Mouse (Mus musculus) testis, adult 10 weeks (tissue): ENCODE results near the gene Gm12253. TPM values are rescaled to one million over a fixed set of nuclear protein-coding genes. Genes with fewer than 3 reads are reported as not detected.

ENCODE experiments used
- polyA plus RNA-seq: library from polyadenylated mRNA; stranded (reverse); fragments of 350-450 nt; fragmentation: Illumina TruSeq; extraction: RNeasy Lipid Tissue Mini Kit (QIAGEN cat#74804); gene quantifications from one replicate; pipeline ENCODE4 v1.2.3, GENCODE M21; 2014; ENCODE audit warnings: low read depth, low replicate concordance

Gm12253 gene
- polyA plus RNA-seq: not detected

GRCm38 (mm10) chr11:58432259-58432658 is at the start of gene Gm12253:
TSS of gene Gm12253 (plus strand) at chr11:58432559.

GRCm38 (mm10) chr11:58420815-58421214 is 11.5 kb upstream of the Gm12253 start, which contains the start of gene 1810065E05Rik:
TSS of gene 1810065E05Rik (plus strand) at chr11:58421111.

GRCm38 (mm10) chr11:58452759-58453158 is 20.4 kb downstream of the Gm12253 start, which contains the start of gene Lypd9:
TSS of gene Lypd9 (minus strand) at chr11:58452923.

GRCm38 (mm10) chr11:58462170-58462569 is 29.8 kb downstream of the Gm12253 start, which contains the start of gene Olfr30:
TSS of gene Olfr30 (minus strand) at chr11:58462270.

Other genes starting within 250 kb of the Gm12253 start
- gene Igtp, start 233.0 kb upstream of the Gm12253 start, polyA plus RNA-seq: 1.3 TPM
- 1.9 TPM for gene Irgm2, start 232.9 kb upstream of the Gm12253 start, polyA plus RNA-seq
- gene 4930438A08Rik, start 157.8 kb upstream of the Gm12253 start, polyA plus RNA-seq: 0.41 TPM
- 0.83 TPM for gene Zfp692, start 125.5 kb upstream of the Gm12253 start, polyA plus RNA-seq
- gene Zfp672, start 102.2 kb upstream of the Gm12253 start, polyA plus RNA-seq: 116 TPM
- 0.55 TPM for gene Sh3bp5l, start 101.8 kb upstream of the Gm12253 start, polyA plus RNA-seq
- gene Lypd8, start 53.5 kb upstream of the Gm12253 start, polyA plus RNA-seq: 1.3 TPM
- gene 1810065E05Rik, start 11.4 kb upstream of the Gm12253 start, polyA plus RNA-seq: 1.8 TPM
- 125 TPM for gene Lypd9, start 20.4 kb downstream of the Gm12253 start, polyA plus RNA-seq
- gene Olfr30, start 29.7 kb downstream of the Gm12253 start, polyA plus RNA-seq: not detected
- not detected for gene Olfr332, start 60.0 kb downstream of the Gm12253 start, polyA plus RNA-seq
- gene Olfr331, start 70.0 kb downstream of the Gm12253 start, polyA plus RNA-seq: not detected
- 0.50 TPM for gene Olfr330, start 102.3 kb downstream of the Gm12253 start, polyA plus RNA-seq
- 0.53 TPM for gene Olfr329-ps, start 113.9 kb downstream of the Gm12253 start, polyA plus RNA-seq
- not detected for gene Olfr328, start 123.1 kb downstream of the Gm12253 start, polyA plus RNA-seq
- gene Olfr224, start 138.0 kb downstream of the Gm12253 start, polyA plus RNA-seq: not detected
- gene Olfr325, start 145.2 kb downstream of the Gm12253 start, polyA plus RNA-seq: 0.21 TPM
- gene Olfr324, start 162.6 kb downstream of the Gm12253 start, polyA plus RNA-seq: not detected
- gene 2210407C18Rik, start 183.5 kb downstream of the Gm12253 start, polyA plus RNA-seq: 0.35 TPM
- gene Olfr323, start 197.9 kb downstream of the Gm12253 start, polyA plus RNA-seq: 0.49 TPM
- not detected for gene Trim58, start 207.9 kb downstream of the Gm12253 start, polyA plus RNA-seq
- gene Olfr322, start 226.2 kb downstream of the Gm12253 start, polyA plus RNA-seq: not detected
- gene Olfr320, start 248.5 kb downstream of the Gm12253 start, polyA plus RNA-seq: not detected